Mouse (Mus musculus): Measurements from ENCODE around the gene Cry2.

DNA sequence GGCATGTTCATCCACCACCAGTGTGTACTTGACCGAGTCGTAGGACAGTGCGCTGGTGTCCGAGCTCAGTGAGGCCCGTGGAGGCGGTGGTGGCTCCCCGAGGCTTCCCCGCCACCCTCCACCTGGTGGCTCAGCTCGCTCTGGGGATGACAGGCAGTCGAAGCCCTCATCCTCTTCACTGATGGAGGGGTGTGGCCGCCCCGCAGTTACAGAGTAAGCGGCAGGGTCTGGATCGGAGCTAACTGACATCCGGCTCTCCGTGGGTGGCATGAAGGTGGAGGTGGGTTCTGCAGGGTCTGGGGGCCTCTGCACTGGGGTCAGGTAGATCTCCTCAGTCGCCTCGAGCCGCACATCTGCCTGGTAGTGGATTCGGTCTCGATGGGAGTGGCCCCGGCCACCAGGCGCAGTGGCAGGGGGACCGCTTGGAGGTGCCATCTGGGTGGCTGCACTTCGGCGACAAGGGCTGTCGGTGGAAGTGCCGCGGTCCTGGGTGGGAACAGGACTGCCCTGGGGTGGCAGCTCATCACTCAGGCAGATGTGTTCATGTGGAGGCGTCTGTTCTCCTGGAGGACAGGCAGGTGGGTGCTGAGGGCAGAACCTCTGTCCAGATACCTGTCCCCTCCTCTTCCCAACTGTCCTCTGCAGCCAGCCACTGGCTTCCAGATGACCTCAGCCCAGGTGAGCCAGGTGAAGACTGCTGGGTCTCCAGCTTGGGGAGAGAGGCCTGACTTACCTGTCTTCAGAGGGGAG is 46.8 kb downstream of the Cry2 start:
- no peak for TF ChIP-seq EP300 (IDR thresholded peaks at IDR 0.05; ENCODE audit: insufficient read depth, low read depth, low read length)
- TF ChIP-seq CTCF (IDR thresholded peaks at IDR 0.05): no peak
